Mouse (Mus musculus) CH12.LX (cell line): ENCODE results near the gene Vav1. TPM values are rescaled to one million over a fixed set of nuclear protein-coding genes. Genes with fewer than 3 reads are reported as not detected.

Experiments used
- DNase-seq: peaks from one replicate; pipeline ENCODE4 v3.0.0-alpha.2; 2013; ENCODE audit errors: extremely low read depth
- H3K27ac ChIP-seq: 2 replicates; pipeline ENCODE4 v1.5.1; 2012; ENCODE audit warnings: low read depth, mild to moderate bottlenecking, control low read depth, moderate library complexity; ENCODE audit not compliant: insufficient read depth
- H3K27me3 ChIP-seq: replicated peaks from 2 replicates; pipeline ENCODE3; 2012; ENCODE audit warnings: inconsistent platforms
- H3K36me3 ChIP-seq, 2 experiments: replicated peaks in 1 of 2; 2 replicates each; pipeline versions ENCODE3 to v1.6.1; 2012; ENCODE audit warnings: inconsistent platforms in 1 of 2, low read length in 1 of 2, mild to moderate bottlenecking in 1 of 2, mixed read lengths in 1 of 2, moderate library complexity in 1 of 2; ENCODE audit not compliant: control insufficient read depth in 1 of 2, insufficient read depth in 1 of 2
- H3K4me1 ChIP-seq, 2 experiments: 2 replicates each; pipeline ENCODE4 v1.6.1; 2012; ENCODE audit warnings: inconsistent platforms in 1 of 2, moderate library complexity in 1 of 2; ENCODE audit not compliant: insufficient read depth in 2 of 2, control insufficient read depth in 1 of 2
- H3K4me2 ChIP-seq: 2 replicates; pipeline ENCODE4 v1.6.1; 2012; ENCODE audit warnings: low read depth, mild to moderate bottlenecking, control low read depth; ENCODE audit not compliant: poor library complexity, insufficient read depth, severe bottlenecking
- H3K4me3 ChIP-seq, 3 experiments: fragments of 150-350 bp in 1 of 3; sonication (generic) in 1 of 3; replicated peaks in 1 of 3; 2 replicates each; pipeline versions ENCODE3 to v1.5.1; 2011 to 2012; ENCODE audit warnings: low read depth in 2 of 3, low read length in 2 of 3, mild to moderate bottlenecking in 2 of 3, moderate library complexity in 2 of 3, control low read depth in 1 of 3, improper control_type of control experiment in 1 of 3, inconsistent platforms in 1 of 3, mixed read lengths in 1 of 3; ENCODE audit not compliant: poor library complexity in 1 of 3
- H3K79me2 ChIP-seq: replicated peaks from 2 replicates; pipeline ENCODE4 v1.6.1; 2012; ENCODE audit warnings: mild to moderate bottlenecking, moderate library complexity; ENCODE audit not compliant: control insufficient read depth, poor library complexity, insufficient read depth, severe bottlenecking; ENCODE audit errors: extremely low read depth
- H3K9ac ChIP-seq: 2 replicates; pipeline ENCODE4 v1.6.1; 2012; ENCODE audit warnings: low read depth, mild to moderate bottlenecking, control low read depth, moderate library complexity; ENCODE audit not compliant: insufficient read depth
- H3K9me3 ChIP-seq: replicated peaks from 2 replicates; pipeline ENCODE3; 2012; ENCODE audit warnings: low read length, inconsistent platforms, mixed read lengths
- BHLHE40 ChIP-seq: IDR thresholded peaks from 2 replicates; pipeline ENCODE4 v1.6.1; 2011; ENCODE audit warnings: mild to moderate bottlenecking, low read depth, low read length, improper control_type of control experiment
- CHD1 ChIP-seq: IDR thresholded peaks from 2 replicates; pipeline ENCODE4 v1.6.1; 2012; ENCODE audit warnings: low read depth, low read length, improper control_type of control experiment, inconsistent platforms
- CHD2 ChIP-seq: IDR thresholded peaks from 2 replicates; pipeline ENCODE4 v1.6.1; 2011; ENCODE audit warnings: low read length, improper control_type of control experiment
- CTCF ChIP-seq, 2 experiments: IDR thresholded peaks in 1 of 2; conservative IDR thresholded peaks in 1 of 2; 2 replicates each; pipeline ENCODE4 v1.5.1; 2011 to 2012; ENCODE audit warnings: low read depth in 2 of 2, low read length in 2 of 2, improper control_type of control experiment in 1 of 2, inconsistent platforms in 1 of 2, mild to moderate bottlenecking in 1 of 2, moderate library complexity in 1 of 2
- E2F4 ChIP-seq: IDR thresholded peaks from 2 replicates; pipeline ENCODE4 v1.6.1; 2011; ENCODE audit warnings: low read depth, low read length, improper control_type of control experiment; ENCODE audit not compliant: insufficient replicate concordance
- ELF1 ChIP-seq: IDR thresholded peaks from 2 replicates; pipeline ENCODE4 v1.6.1; 2014; ENCODE audit warnings: low read depth, mild to moderate bottlenecking, inconsistent platforms, low read length, improper control_type of control experiment
- EP300 ChIP-seq: IDR thresholded peaks from 2 replicates; pipeline ENCODE4 v1.6.1; 2011; ENCODE audit warnings: low read length, improper control_type of control experiment
- ETS1 ChIP-seq: conservative IDR thresholded peaks from 2 replicates; pipeline ENCODE4 v1.6.1; 2012; ENCODE audit warnings: low read depth, mild to moderate bottlenecking, inconsistent platforms, low read length, improper control_type of control experiment, moderate library complexity
- HCFC1 ChIP-seq: IDR thresholded peaks from 2 replicates; pipeline ENCODE4 v1.6.1; 2012; ENCODE audit warnings: low read depth, mild to moderate bottlenecking, inconsistent platforms, low read length, improper control_type of control experiment
- IRF4 ChIP-seq: IDR thresholded peaks from 2 replicates; pipeline ENCODE4 v1.6.1; 2014; ENCODE audit warnings: low read depth, mild to moderate bottlenecking, inconsistent platforms, low read length, improper control_type of control experiment
- KAT2A ChIP-seq: IDR thresholded peaks from 2 replicates; pipeline ENCODE4 v1.6.1; 2012; ENCODE audit warnings: low read length, improper control_type of control experiment, inconsistent platforms; ENCODE audit not compliant: insufficient replicate concordance
- MAX ChIP-seq: IDR thresholded peaks from 2 replicates; pipeline ENCODE4 v1.6.1; 2011; ENCODE audit warnings: low read length, improper control_type of control experiment
- MAZ ChIP-seq: IDR thresholded peaks from 2 replicates; pipeline ENCODE4 v1.6.1; 2012; ENCODE audit warnings: low read depth, mild to moderate bottlenecking, inconsistent platforms, low read length, improper control_type of control experiment, moderate library complexity
- MEF2A ChIP-seq: IDR thresholded peaks from 2 replicates; pipeline ENCODE4 v1.6.1; 2014; ENCODE audit warnings: low read depth, mild to moderate bottlenecking, inconsistent platforms, low read length, improper control_type of control experiment, borderline replicate concordance
- MXI1 ChIP-seq: IDR thresholded peaks from 2 replicates; pipeline ENCODE4 v1.6.1; 2011; ENCODE audit warnings: mild to moderate bottlenecking, low read depth, low read length, improper control_type of control experiment
- MYC ChIP-seq: IDR thresholded peaks from 2 replicates; pipeline ENCODE4 v1.6.1; 2011; ENCODE audit warnings: low read depth, mild to moderate bottlenecking, improper control_type of control experiment, low read length
- NELFE ChIP-seq: IDR thresholded peaks from 2 replicates; pipeline ENCODE4 v1.6.1; 2011; ENCODE audit warnings: low read depth, low read length, improper control_type of control experiment
- NRF1 ChIP-seq: IDR thresholded peaks from 2 replicates; pipeline ENCODE4 v1.6.1; 2014; ENCODE audit warnings: low read depth, mild to moderate bottlenecking, inconsistent platforms, low read length, improper control_type of control experiment, moderate library complexity
- POLR2A ChIP-seq: IDR thresholded peaks from 2 replicates; pipeline ENCODE4 v1.6.1; 2011; ENCODE audit warnings: low read depth, mild to moderate bottlenecking, improper control_type of control experiment, low read length
- POLR2AphosphoS2 ChIP-seq: IDR thresholded peaks from 2 replicates; pipeline ENCODE4 v1.6.1; 2011; ENCODE audit warnings: low read depth, low read length, improper control_type of control experiment
- RAD21 ChIP-seq: IDR thresholded peaks from 2 replicates; pipeline ENCODE4 v1.6.1; 2011; ENCODE audit warnings: low read depth, mild to moderate bottlenecking, low read length, improper control_type of control experiment, moderate library complexity
- RCOR1 ChIP-seq: conservative IDR thresholded peaks from 2 replicates; pipeline ENCODE4 v1.6.1; 2012; ENCODE audit warnings: low read depth, mild to moderate bottlenecking, inconsistent platforms, low read length, improper control_type of control experiment
- SIN3A ChIP-seq: IDR thresholded peaks from 2 replicates; pipeline ENCODE4 v1.6.1; 2012; ENCODE audit warnings: low read length, improper control_type of control experiment, inconsistent platforms
- SMC3 ChIP-seq: IDR thresholded peaks from 2 replicates; pipeline ENCODE4 v1.6.1; 2011; ENCODE audit warnings: low read depth, low read length, improper control_type of control experiment
- TBP ChIP-seq: conservative IDR thresholded peaks from 2 replicates; pipeline ENCODE4 v1.6.1; 2011; ENCODE audit warnings: low read depth, low read length, improper control_type of control experiment
- TCF12 ChIP-seq: IDR thresholded peaks from 2 replicates; pipeline ENCODE4 v1.6.1; 2014; ENCODE audit warnings: low read depth, mild to moderate bottlenecking, inconsistent platforms, low read length, improper control_type of control experiment
- UBTF ChIP-seq: IDR thresholded peaks from 2 replicates; pipeline ENCODE4 v1.6.1; 2012; ENCODE audit warnings: low read depth, mild to moderate bottlenecking, inconsistent platforms, low read length, improper control_type of control experiment, moderate library complexity
- USF1 ChIP-seq: IDR thresholded peaks from 2 replicates; pipeline ENCODE4 v1.6.1; 2014; ENCODE audit warnings: low read depth, mild to moderate bottlenecking, inconsistent platforms, low read length, improper control_type of control experiment
- USF2 ChIP-seq: conservative IDR thresholded peaks from 2 replicates; pipeline ENCODE4 v1.6.1; 2011; ENCODE audit warnings: low read depth, low read length, improper control_type of control experiment
- ZC3H11A ChIP-seq: IDR thresholded peaks from 2 replicates; pipeline ENCODE4 v1.6.1; 2012; ENCODE audit warnings: low read depth, mild to moderate bottlenecking, inconsistent platforms, low read length, improper control_type of control experiment
- ZKSCAN1 ChIP-seq: IDR thresholded peaks from 2 replicates; pipeline ENCODE4 v1.6.1; 2012; ENCODE audit warnings: low read depth, inconsistent platforms, low read length, improper control_type of control experiment, borderline replicate concordance
- ZMIZ1 ChIP-seq: IDR thresholded peaks from 2 replicates; pipeline ENCODE4 v1.6.1; 2012; ENCODE audit warnings: low read depth, mild to moderate bottlenecking, inconsistent platforms, low read length, improper control_type of control experiment
- dilution Hi-C: fragments of 300-500 bp; cut with MboI; formaldehyde crosslinking; loops from 2 replicates; pipeline ENCODE4 v1.14.3; 2020; ENCODE audit warnings: low sequenced_read_pairs; ENCODE audit not compliant: extremely low pct_unique_long_range_greater_than_20kb, extremely low pct_ligation_motif_present
- in situ Hi-C: fragments of 300-500 bp; cut with MboI; formaldehyde crosslinking; loops from 3 replicates; pipeline ENCODE4 v1.14.3; 2019; ENCODE audit warnings: low sequenced_read_pairs, low pct_ligation_motif_present, low pct_unique_long_range_greater_than_20kb, mixed read lengths
- polyA plus RNA-seq: library from polyadenylated mRNA; unstranded; fragments of >175 nt; gene quantifications from 2 replicates; pipeline ENCODE4 v1.2.1, GENCODE M21; 2012; ENCODE audit warnings: low read depth; ENCODE audit not compliant: insufficient read length
- total RNA-seq, 2 experiments: library from RNA; depleted of rRNA; stranded (reverse); fragments of 300-350 nt in 1 of 2; fragments of >200 nt in 1 of 2; gene quantifications; 2 replicates each; pipeline ENCODE4 v1.2.3; 2012 to 2014

Gene Vav1
- total RNA-seq (2012; rRNA removed): 84.3 and 108 TPM in 2 replicates
- total RNA-seq (2014; rRNA removed): 60.3 and 66.7 TPM in 2 replicates
- polyA plus RNA-seq: 90.9 and 99.8 TPM in 2 replicates

- H3K36me3 ChIP-seq: peaks cover 9 to 27% of the 10 kb centered on the region in 2 experiments
- H3K79me2 ChIP-seq: peaks cover 41% of the 10 kb centered on the region
- peak; percentile 93 for DNase-seq
- dilution Hi-C loops: no loop called here
- TF ChIP-seq E2F4 (no peak), ZMIZ1 (peak; percentile 78), BHLHE40 (peak; percentile 80), MEF2A (peak; percentile 55; the same call in 1 of the 2 replicates), POLR2A (peak; percentile 81), TCF12 (peak; percentile 83), EP300 (peak; percentile 69), ELF1 (peak; percentile 69), USF2 (no peak; the same call in 1 of the 2 replicates), POLR2AphosphoS2 (no peak), MXI1 (peak; percentile 55; the same call in 1 of the 2 replicates), NRF1 (0 out of 2 replicates have a peak, but pooled peaks have one; percentile 39), NELFE (peak; percentile 50; the same call in 1 of the 2 replicates), ZC3H11A (no peak), KAT2A (no peak), MYC (no peak), CHD1 (peak; percentile 92; the same call in 1 of the 2 replicates), IRF4 (peak; percentile 74), SMC3 (no peak; the same call in 1 of the 2 replicates), CHD2 (peak; percentile 93), HCFC1 (0 out of 2 replicates have a peak, but pooled peaks have one; percentile 19), CTCF (conservative IDR thresholded peaks at IDR 0.05 in 1 of 2, IDR thresholded peaks at IDR 0.05 in 1 of 2; ENCODE audit: low read depth in 2 of 2, low read length in 2 of 2) (no peak), ETS1 (peak; percentile 66), MAZ (peak; percentile 77), TBP (0 out of 2 replicates have a peak, but pooled peaks have one; percentile 21), RAD21 (no peak; the same call in 1 of the 2 replicates), ZKSCAN1 (no peak), UBTF (peak; percentile 75; the same call in 1 of the 2 replicates), USF1 (no peak), MAX (peak; percentile 58), SIN3A (peak; percentile 31; the same call in 1 of the 2 replicates), RCOR1 (no peak)
- TF ChIP-seq, all 38 proteins: peak for 20
- Histone ChIP-seq H3K9me3 (no peaks in the 10 kb centered on the region), H3K4me1 (peaks cover 38 to 71% of the 10 kb centered on the region in 2 experiments), H3K9ac (peak within 1 kb of the TSS; percentile 96), H3K4me3 (peak within 1 kb of the TSS; percentile 40 to 89 (median 83)), H3K4me2 (peak within 1 kb of the TSS; percentile 76), H3K27me3 (peaks cover 3% of the 10 kb centered on the region), H3K27ac (peak within 1 kb of the TSS; percentile 99)
- in situ Hi-C loops: no loop called here
Observed at GRCm38 (mm10) chr17:57278943-57279590, at the start of gene Vav1. Gene Vav1, plus strand, starts transcription at chr17:57279100.
